Mouse (Mus musculus): ENCODE measurements around the gene Mocs1. TPM values are rescaled to one million over a fixed set of nuclear protein-coding genes. Genes with fewer than 3 reads are reported as not detected.

Mocs1 gene
- polyA plus RNA-seq, 1 experiment from 2014 or later, result 7.3 TPM

DNA sequence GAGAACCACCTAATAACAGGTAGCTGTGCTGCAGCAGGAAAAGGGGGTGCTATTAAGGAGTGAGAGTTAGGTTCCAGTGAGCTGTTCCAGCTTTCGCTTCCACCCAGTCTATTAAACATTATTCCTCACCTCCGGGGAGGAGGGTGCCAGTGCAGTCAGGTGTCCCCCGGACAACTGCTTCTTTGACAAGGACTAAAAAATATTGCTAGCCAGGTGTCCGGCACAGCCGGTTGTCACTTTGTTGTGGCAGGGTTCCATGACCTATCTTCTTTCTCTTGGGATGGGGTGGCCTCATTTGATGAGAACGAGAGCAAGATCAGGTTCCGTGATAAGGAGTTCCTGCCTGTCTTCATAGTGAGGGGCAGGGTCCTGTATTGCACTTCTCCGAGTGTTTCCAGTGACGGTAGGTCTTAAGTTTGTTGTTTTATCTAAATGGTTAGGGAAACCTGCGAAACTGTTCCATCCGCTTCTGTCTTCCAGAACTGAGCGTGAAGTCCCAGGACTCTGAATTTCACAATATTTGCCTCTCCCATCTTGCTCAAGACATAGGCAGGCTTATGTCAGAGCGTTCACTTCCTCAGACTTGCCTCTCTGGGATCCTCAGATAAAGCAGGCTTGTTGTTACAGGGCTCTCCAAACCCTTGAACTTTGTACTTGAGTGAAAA lies 721 bp downstream of the Mocs1 start:
- H3K9me3 ChIP-seq (replicated peaks; ENCODE audit: control insufficient read depth, low read length), result no peaks in the 10 kb centered on the region
- H3K4me1 ChIP-seq (ENCODE audit: control insufficient read depth, insufficient read depth, low read length), result peaks cover 18% of the 10 kb centered on the region; the same call in 1 of the 2 replicates
- H3K9ac ChIP-seq (ENCODE audit: low read depth, low read length), result peak overlapping the region; percentile 88
- H3K36me3 ChIP-seq (ENCODE audit: control insufficient read depth, insufficient read depth, low read length), result no peaks in the 10 kb centered on the region
- 46% methylated on average over 13 of the region's 13 CpGs for WGBS (ENCODE audit: insufficient replicate concordance)
- peak overlapping the region; percentile 73 for H3K4me3 ChIP-seq (ENCODE audit: low read depth, low read length)
- peak; percentile 19; the same call in 1 of the 2 replicates for ATAC-seq (replicated peaks; ENCODE audit: insufficient number of reproducible peaks, low FRiP score, low TSS enrichment)
- H3K27me3 ChIP-seq (ENCODE audit: control insufficient read depth, insufficient read depth, low read length), result no peaks in the 10 kb centered on the region
- H3K27ac ChIP-seq (ENCODE audit: low read depth, low read length), result peak overlapping the region; percentile 46; the same call in 1 of the 2 replicates
- peak overlapping the region; percentile 91 for H3K4me2 ChIP-seq

DNA sequence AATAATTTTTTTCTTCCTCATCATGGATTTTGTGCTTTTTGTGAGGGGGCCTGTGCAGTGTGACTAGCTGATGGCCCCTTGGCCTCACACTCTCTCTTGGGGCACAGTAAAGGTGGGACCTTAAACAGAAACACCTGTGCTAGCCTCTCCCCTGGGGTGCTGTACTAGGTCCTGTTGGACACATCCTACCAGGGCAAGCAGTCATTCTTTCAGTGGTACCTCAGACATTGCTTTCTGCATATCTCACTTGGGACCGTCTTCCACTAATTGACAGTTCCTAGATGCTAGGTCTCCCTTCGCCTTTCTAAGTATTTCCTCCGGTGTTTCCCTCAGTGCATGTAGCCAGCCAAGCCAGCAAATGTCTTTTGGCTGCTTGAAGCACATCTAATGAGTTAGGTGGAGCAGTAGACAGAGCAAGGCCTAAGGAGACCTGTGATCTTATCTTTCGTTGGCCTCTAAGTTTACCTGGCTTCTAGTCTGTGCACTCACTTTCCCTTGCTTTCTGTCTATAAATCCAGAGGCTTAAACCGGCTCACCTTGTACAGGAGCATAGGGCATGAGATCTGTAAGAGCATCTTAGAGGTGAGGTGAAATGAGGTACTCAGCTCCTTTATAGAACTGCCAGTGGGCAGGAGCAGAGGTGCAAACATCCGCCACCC lies 1.4 kb downstream of the Mocs1 start:
- ATAC-seq (replicated peaks; ENCODE audit: insufficient number of reproducible peaks, low FRiP score, low TSS enrichment), result no peak
- peak overlapping the region; percentile 73; the same call in 1 of the 2 replicates for H3K4me3 ChIP-seq (ENCODE audit: low read depth, low read length)

DNA sequence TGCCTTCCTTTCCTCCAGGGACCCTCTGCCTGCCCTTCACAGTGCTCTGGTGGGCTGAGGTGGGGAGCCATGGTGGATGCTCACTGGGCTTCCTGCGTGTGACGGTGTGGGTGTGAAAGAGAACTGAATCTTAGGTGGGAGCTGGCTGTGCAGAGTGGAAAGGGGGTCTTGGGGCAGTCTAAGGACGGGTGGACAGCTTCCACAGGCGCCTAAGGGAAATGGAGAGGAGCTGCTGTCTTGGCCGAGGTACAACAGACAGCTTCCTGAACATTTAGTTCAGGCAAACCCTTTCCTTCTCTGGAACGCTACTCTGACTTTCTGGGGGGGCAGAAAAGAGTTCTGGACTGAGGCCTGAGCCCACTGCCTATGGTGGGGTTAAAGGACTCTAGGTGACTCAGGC lies 2.0 kb downstream of the Mocs1 start:
- no peak for ATAC-seq (replicated peaks; ENCODE audit: insufficient number of reproducible peaks, low FRiP score, low TSS enrichment)
- H3K4me3 ChIP-seq (ENCODE audit: low read depth, low read length), result no peak overlapping the region
- no peaks in the 10 kb centered on the region for H3K9me3 ChIP-seq (replicated peaks; ENCODE audit: control insufficient read depth, low read length)
- H3K9ac ChIP-seq (ENCODE audit: low read depth, low read length), result 0 out of 2 replicates have a peak overlapping the region, but pooled peaks have one; percentile 39
- H3K4me2 ChIP-seq, result no peak overlapping the region; the same call in 1 of the 2 replicates
- WGBS (ENCODE audit: insufficient replicate concordance), result 66% methylated on average over 6 of the region's 6 CpGs
- H3K4me1 ChIP-seq (ENCODE audit: control insufficient read depth, insufficient read depth, low read length), result peaks cover 18% of the 10 kb centered on the region; the same call in 1 of the 2 replicates
- H3K36me3 ChIP-seq (ENCODE audit: control insufficient read depth, insufficient read depth, low read length), result peaks cover 5% of the 10 kb centered on the region
- no peaks in the 10 kb centered on the region for H3K27me3 ChIP-seq (ENCODE audit: control insufficient read depth, insufficient read depth, low read length)
- no peak overlapping the region for H3K27ac ChIP-seq (ENCODE audit: low read depth, low read length)

More for the DNA sequence above, 1.4 kb downstream of the Mocs1 start:
- Histone ChIP-seq H3K27me3 (ENCODE audit: control insufficient read depth, insufficient read depth, low read length) (no peaks in the 10 kb centered on the region), H3K9ac (ENCODE audit: low read depth, low read length) (0 out of 2 replicates have a peak overlapping the region, but pooled peaks have one; percentile 39), H3K4me2 (peak overlapping the region; percentile 91), H3K4me1 (ENCODE audit: control insufficient read depth, insufficient read depth, low read length) (peaks cover 18% of the 10 kb centered on the region; the same call in 1 of the 2 replicates), H3K36me3 (ENCODE audit: control insufficient read depth, insufficient read depth, low read length) (peaks cover under 1% of the 10 kb centered on the region; the same call in 1 of the 2 replicates), H3K9me3 (replicated peaks; ENCODE audit: control insufficient read depth, low read length) (no peaks in the 10 kb centered on the region), H3K27ac (ENCODE audit: low read depth, low read length) (no peak overlapping the region)
- 75% methylated on average over 6 of the region's 6 CpGs for whole genome bisulfite sequencing (ENCODE audit: insufficient replicate concordance)

DNA sequence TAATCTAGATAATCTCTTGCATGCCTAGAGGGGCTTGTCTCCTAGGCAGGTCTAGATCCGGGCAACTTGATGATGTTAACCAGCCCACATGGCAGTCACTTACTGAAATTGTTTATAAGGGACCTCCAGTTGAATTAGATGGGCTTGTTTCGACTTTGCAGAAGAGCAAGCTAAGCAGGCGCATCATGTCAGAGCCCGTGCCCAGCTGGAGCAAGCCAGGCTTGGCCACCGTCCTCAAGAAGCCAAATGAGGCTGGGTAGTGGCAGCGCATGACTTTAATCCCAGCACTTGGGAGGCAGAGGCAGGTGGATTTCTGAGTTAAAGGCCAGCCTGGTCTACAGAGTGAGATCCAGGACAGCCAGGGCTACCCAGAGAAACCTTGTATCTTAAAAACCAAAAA lies 3.0 kb downstream of the Mocs1 start:
- no peaks in the 10 kb centered on the region for H3K27me3 ChIP-seq (ENCODE audit: control insufficient read depth, insufficient read depth, low read length)
- H3K27ac ChIP-seq (ENCODE audit: low read depth, low read length), result no peak overlapping the region
- no peak overlapping the region for H3K4me2 ChIP-seq
- no peaks in the 10 kb centered on the region for H3K9me3 ChIP-seq (replicated peaks; ENCODE audit: control insufficient read depth, low read length)
- no peak overlapping the region for H3K4me3 ChIP-seq (ENCODE audit: low read depth, low read length)
- H3K36me3 ChIP-seq (ENCODE audit: control insufficient read depth, insufficient read depth, low read length), result peaks cover 14% of the 10 kb centered on the region
- ATAC-seq (replicated peaks; ENCODE audit: insufficient number of reproducible peaks, low FRiP score, low TSS enrichment), result no peak
- no peak overlapping the region for H3K9ac ChIP-seq (ENCODE audit: low read depth, low read length)
- 78% methylated on average over 6 of the region's 6 CpGs for WGBS (ENCODE audit: insufficient replicate concordance)
- H3K4me1 ChIP-seq (ENCODE audit: control insufficient read depth, insufficient read depth, low read length), result peaks cover 18% of the 10 kb centered on the region; the same call in 1 of the 2 replicates

DNA sequence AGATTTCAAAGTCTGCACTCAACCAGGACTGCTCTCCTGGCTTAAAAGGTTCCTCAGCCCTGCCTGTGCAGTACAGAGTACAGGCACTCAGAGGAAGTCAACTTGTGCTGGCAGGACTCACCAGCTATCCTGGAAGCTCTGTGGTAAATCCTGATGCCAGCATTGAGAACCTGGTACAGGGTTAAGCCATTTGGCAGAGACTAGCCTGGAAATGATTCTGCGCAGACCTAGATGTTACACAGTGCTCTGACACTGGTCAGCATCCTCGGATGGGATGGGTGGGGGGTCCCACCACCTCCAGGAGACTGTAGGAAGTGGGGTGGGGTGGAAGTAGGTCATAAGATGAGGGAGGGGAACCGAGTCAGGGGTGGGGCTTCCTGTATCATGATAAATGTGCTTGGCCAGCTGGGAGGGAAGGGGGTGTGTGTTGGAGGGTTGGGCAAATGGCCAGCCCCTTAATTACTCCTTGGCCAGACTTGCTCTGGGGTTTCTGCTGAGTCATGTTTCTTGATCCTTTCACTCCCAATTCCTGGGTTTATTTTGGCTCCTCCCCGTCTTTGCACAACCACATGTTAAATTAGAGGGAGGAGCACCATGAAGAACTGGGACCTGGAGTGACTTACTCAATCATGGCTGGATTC lies 4.0 kb downstream of the Mocs1 start:
- Histone ChIP-seq H3K9ac (ENCODE audit: low read depth, low read length) (no peak overlapping the region), H3K9me3 (replicated peaks; ENCODE audit: control insufficient read depth, low read length) (no peaks in the 10 kb centered on the region), H3K4me1 (ENCODE audit: control insufficient read depth, insufficient read depth, low read length) (peaks cover 18% of the 10 kb centered on the region; the same call in 1 of the 2 replicates), H3K27me3 (ENCODE audit: control insufficient read depth, insufficient read depth, low read length) (no peaks in the 10 kb centered on the region), H3K36me3 (ENCODE audit: control insufficient read depth, insufficient read depth, low read length) (peaks cover 18% of the 10 kb centered on the region), H3K4me2 (no peak overlapping the region), H3K27ac (ENCODE audit: low read depth, low read length) (no peak overlapping the region), H3K4me3 (ENCODE audit: low read depth, low read length) (no peak overlapping the region)
- 67% methylated on average over 4 of the region's 4 CpGs for WGBS (ENCODE audit: insufficient replicate concordance)
- ATAC-seq (replicated peaks; ENCODE audit: insufficient number of reproducible peaks, low FRiP score, low TSS enrichment), result no peak

DNA sequence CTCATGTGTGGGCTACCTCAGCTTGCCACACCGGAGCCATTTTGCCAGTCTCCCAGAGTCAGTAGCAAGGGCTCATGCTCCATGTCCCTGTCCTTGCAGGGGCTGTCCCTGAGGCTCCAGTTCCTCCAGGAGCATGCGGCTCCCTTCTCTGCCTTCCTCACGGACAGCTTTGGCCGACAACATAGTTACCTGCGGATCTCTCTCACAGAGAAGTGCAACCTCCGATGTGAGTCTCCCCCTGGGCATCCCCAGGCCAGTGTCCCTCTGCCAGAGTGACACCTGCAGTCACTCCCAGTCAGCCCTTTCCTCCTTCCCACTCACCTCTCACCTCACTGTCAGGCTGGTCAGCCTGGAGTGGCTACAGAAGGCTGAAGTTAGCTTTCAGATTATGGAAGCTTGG lies 4.9 kb downstream of the Mocs1 start:
- Histone ChIP-seq H3K27ac (ENCODE audit: low read depth, low read length) (no peak overlapping the region), H3K4me3 (ENCODE audit: low read depth, low read length) (no peak overlapping the region), H3K4me1 (ENCODE audit: control insufficient read depth, insufficient read depth, low read length) (peaks cover 18% of the 10 kb centered on the region; the same call in 1 of the 2 replicates), H3K9me3 (replicated peaks; ENCODE audit: control insufficient read depth, low read length) (no peaks in the 10 kb centered on the region), H3K4me2 (no peak overlapping the region), H3K36me3 (ENCODE audit: control insufficient read depth, insufficient read depth, low read length) (peaks cover 18% of the 10 kb centered on the region), H3K9ac (ENCODE audit: low read depth, low read length) (no peak overlapping the region), H3K27me3 (ENCODE audit: control insufficient read depth, insufficient read depth, low read length) (no peaks in the 10 kb centered on the region)
- no peak for ATAC-seq (replicated peaks; ENCODE audit: insufficient number of reproducible peaks, low FRiP score, low TSS enrichment)
- WGBS (ENCODE audit: insufficient replicate concordance), result 89% methylated on average over 6 of the region's 6 CpGs

DNA sequence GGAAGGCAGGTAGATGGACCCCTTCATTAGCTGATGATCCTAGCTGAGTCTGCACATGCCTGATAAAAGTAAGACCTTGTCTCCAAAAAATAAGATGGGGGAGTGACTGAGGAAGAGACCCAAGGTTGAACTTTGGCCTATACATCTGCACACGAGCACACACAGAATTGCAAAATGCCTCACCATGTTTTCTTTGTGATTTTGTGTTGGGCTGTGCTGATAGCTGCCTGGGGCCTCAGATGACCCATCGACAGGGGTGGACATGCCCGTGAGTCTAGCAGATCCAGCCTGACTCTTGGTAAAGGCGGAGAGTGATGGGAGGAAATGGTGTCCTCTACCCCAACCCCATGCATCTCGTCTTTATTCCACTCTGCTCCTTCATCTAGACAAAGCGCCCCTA lies 6.1 kb downstream of the Mocs1 start:
- H3K9me3 ChIP-seq (replicated peaks; ENCODE audit: control insufficient read depth, low read length), result no peaks in the 10 kb centered on the region
- WGBS (ENCODE audit: insufficient replicate concordance), result 50% methylated on average over 6 of the region's 6 CpGs
- peaks cover 18% of the 10 kb centered on the region for H3K36me3 ChIP-seq (ENCODE audit: control insufficient read depth, insufficient read depth, low read length)
- ATAC-seq (replicated peaks; ENCODE audit: insufficient number of reproducible peaks, low FRiP score, low TSS enrichment), result no peak
- no peak overlapping the region for H3K4me2 ChIP-seq
- H3K27me3 ChIP-seq (ENCODE audit: control insufficient read depth, insufficient read depth, low read length), result no peaks in the 10 kb centered on the region
- peaks cover 18% of the 10 kb centered on the region for H3K4me1 ChIP-seq (ENCODE audit: control insufficient read depth, insufficient read depth, low read length)
- H3K9ac ChIP-seq (ENCODE audit: low read depth, low read length), result no peak overlapping the region
- no peak overlapping the region for H3K27ac ChIP-seq (ENCODE audit: low read depth, low read length)
- no peak overlapping the region for H3K4me3 ChIP-seq (ENCODE audit: low read depth, low read length)

DNA sequence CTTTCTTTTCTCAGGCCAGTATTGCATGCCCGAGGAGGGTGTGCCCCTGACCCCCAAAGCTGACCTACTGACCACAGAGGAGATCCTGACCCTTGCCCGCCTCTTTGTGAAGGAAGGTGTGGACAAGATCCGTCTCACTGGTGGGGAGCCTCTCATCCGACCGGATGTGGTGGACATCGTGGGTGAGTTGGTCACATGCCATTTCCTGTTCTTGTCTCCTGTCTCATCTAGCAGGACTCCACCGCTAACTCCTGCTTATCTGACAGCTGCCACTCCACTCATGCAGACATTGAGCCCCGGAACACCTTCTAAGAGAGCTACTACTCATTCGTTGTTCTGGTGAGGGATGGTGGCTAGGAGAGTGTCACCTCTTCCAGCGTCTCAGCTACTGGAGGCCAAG lies 6.9 kb downstream of the Mocs1 start:
- Histone ChIP-seq H3K9me3 (replicated peaks; ENCODE audit: control insufficient read depth, low read length) (no peaks in the 10 kb centered on the region), H3K9ac (ENCODE audit: low read depth, low read length) (no peak overlapping the region), H3K36me3 (ENCODE audit: control insufficient read depth, insufficient read depth, low read length) (peaks cover 18% of the 10 kb centered on the region), H3K27ac (ENCODE audit: low read depth, low read length) (no peak overlapping the region), H3K4me3 (ENCODE audit: low read depth, low read length) (no peak overlapping the region), H3K27me3 (ENCODE audit: control insufficient read depth, insufficient read depth, low read length) (no peaks in the 10 kb centered on the region), H3K4me1 (ENCODE audit: control insufficient read depth, insufficient read depth, low read length) (peaks cover 12% of the 10 kb centered on the region), H3K4me2 (no peak overlapping the region)
- ATAC-seq (replicated peaks; ENCODE audit: insufficient number of reproducible peaks, low FRiP score, low TSS enrichment), result no peak
- WGBS (ENCODE audit: insufficient replicate concordance), result 80% methylated on average over 10 of the region's 10 CpGs
